Mouse (Mus musculus): ENCODE data around the gene Ncf1.
A peak's percentile ranks its signal among the peaks of the same experiment; 100 is the strongest.

Ncf1 gene

GRCm38 (mm10) chr5:134229391-134229790 lies at the start of gene Ncf1:
Ncf1 (minus strand) TSS chr5:134229625.
- DNase-seq (ENCODE audit: low spot score in 2 of 2) = peak; percentile 31 to 60

GRCm38 (mm10) chr5:134277109-134277508 lies 47.7 kb upstream of the Ncf1 start:
- no peak for DNase-seq (ENCODE audit: low spot score in 2 of 2)

- no peak for DNase-seq (ENCODE audit: low spot score in 2 of 2)
These were observed 46.1 kb upstream of the Ncf1 start for GRCm38 (mm10) chr5:134275556-134275955.

GRCm38 (mm10) chr5:134275021-134275420 lies 45.6 kb upstream of the Ncf1 start:
- DNase-seq (ENCODE audit: low spot score in 2 of 2) = no peak

- DNase-seq (ENCODE audit: low spot score in 2 of 2) = no peak
These were observed 44.3 kb upstream of the Ncf1 start for GRCm38 (mm10) chr5:134273761-134274160.

- no peak for DNase-seq (ENCODE audit: low spot score in 2 of 2)
These were observed 43.3 kb upstream of the Ncf1 start for GRCm38 (mm10) chr5:134272761-134273160.

GRCm38 (mm10) chr5:134271421-134271820 lies 42.0 kb upstream of the Ncf1 start:
- DNase-seq (ENCODE audit: low spot score in 2 of 2) = no peak

GRCm38 (mm10) chr5:134270566-134270965 lies 41.1 kb upstream of the Ncf1 start:
- no peak for DNase-seq (ENCODE audit: low spot score in 2 of 2)

- no peak for DNase-seq (ENCODE audit: low spot score in 2 of 2)
These were observed 40.3 kb upstream of the Ncf1 start for GRCm38 (mm10) chr5:134269751-134270150.

GRCm38 (mm10) chr5:134268751-134269150 lies 39.3 kb upstream of the Ncf1 start:
- DNase-seq (ENCODE audit: low spot score in 2 of 2) = no peak

GRCm38 (mm10) chr5:134266404-134266803 lies 37.0 kb upstream of the Ncf1 start:
- no peak for DNase-seq (ENCODE audit: low spot score in 2 of 2)

GRCm38 (mm10) chr5:134265890-134266289 lies 36.5 kb upstream of the Ncf1 start:
- DNase-seq (ENCODE audit: low spot score in 2 of 2) = no peak

- no peak for DNase-seq (ENCODE audit: low spot score in 2 of 2)
These were observed 30.7 kb upstream of the Ncf1 start for GRCm38 (mm10) chr5:134260001-134260636.

GRCm38 (mm10) chr5:134258934-134259333 lies 29.5 kb upstream of the Ncf1 start:
- no peak for DNase-seq (ENCODE audit: low spot score in 2 of 2)

GRCm38 (mm10) chr5:134258395-134258794 lies 29.0 kb upstream of the Ncf1 start:
- no peak for DNase-seq (ENCODE audit: low spot score in 2 of 2)

- no peak for DNase-seq (ENCODE audit: low spot score in 2 of 2)
These were observed 28.1 kb upstream of the Ncf1 start for GRCm38 (mm10) chr5:134257349-134258031.

- no peak for DNase-seq (ENCODE audit: low spot score in 2 of 2)
These were observed 25.9 kb upstream of the Ncf1 start for GRCm38 (mm10) chr5:134255294-134255693.

- no peak for DNase-seq (ENCODE audit: low spot score in 2 of 2)
These were observed 24.4 kb upstream of the Ncf1 start for GRCm38 (mm10) chr5:134253806-134254205.

- DNase-seq (ENCODE audit: low spot score in 2 of 2) = no peak
These were observed 21.7 kb upstream of the Ncf1 start for GRCm38 (mm10) chr5:134251083-134251482.

GRCm38 (mm10) chr5:134250601-134251000 lies 21.2 kb upstream of the Ncf1 start:
- DNase-seq (ENCODE audit: low spot score in 2 of 2) = no peak

GRCm38 (mm10) chr5:134249245-134249649 lies 19.8 kb upstream of the Ncf1 start:
- no peak for DNase-seq (ENCODE audit: low spot score in 2 of 2)

- no peak for DNase-seq (ENCODE audit: low spot score in 2 of 2)
These were observed 19.3 kb upstream of the Ncf1 start for GRCm38 (mm10) chr5:134248608-134249244.

GRCm38 (mm10) chr5:134246146-134246545 lies 16.7 kb upstream of the Ncf1 start:
- DNase-seq (ENCODE audit: low spot score in 2 of 2) = no peak
